Mouse (Mus musculus) testis, adult 2 months (tissue): ENCODE measurements around the gene Usp12. TPM values are rescaled to one million over a fixed set of nuclear protein-coding genes. Genes with fewer than 3 reads are reported as not detected.

Source experiments
- H3K27ac ChIP-seq: fragments of 200-500 bp; 2 replicates; pipeline ENCODE4 v1.5.1; 2012; ENCODE audit warnings: low read depth, low read length; ENCODE audit not compliant: control insufficient read depth, insufficient read depth
- H3K27me3 ChIP-seq: fragments of 200-500 bp; 2 replicates; pipeline ENCODE4 v1.6.1; 2012; ENCODE audit warnings: mild to moderate bottlenecking, low read length, moderate library complexity; ENCODE audit not compliant: control insufficient read depth, insufficient read depth
- H3K36me3 ChIP-seq: fragments of 200-500 bp; 2 replicates; pipeline ENCODE4 v1.6.1; 2012; ENCODE audit warnings: mild to moderate bottlenecking, low read length; ENCODE audit not compliant: control insufficient read depth, insufficient read depth
- H3K4me1 ChIP-seq: fragments of 200-500 bp; 2 replicates; pipeline ENCODE4 v1.6.1; 2012; ENCODE audit warnings: low read length; ENCODE audit not compliant: control insufficient read depth, insufficient read depth
- H3K4me3 ChIP-seq: fragments of 200-500 bp; 2 replicates; pipeline ENCODE4 v1.5.1; 2012; ENCODE audit warnings: low read depth, mild to moderate bottlenecking, low read length, moderate library complexity, mixed read lengths; ENCODE audit not compliant: control insufficient read depth
- CTCF ChIP-seq: fragments of 200-500 bp; IDR thresholded peaks from 2 replicates; pipeline ENCODE4 v1.5.1; 2012; ENCODE audit warnings: low read depth, mild to moderate bottlenecking, inconsistent platforms, low read length, moderate library complexity; ENCODE audit not compliant: control insufficient read depth, insufficient read depth, insufficient replicate concordance
- POLR2A ChIP-seq: fragments of 200-500 bp; IDR thresholded peaks from 2 replicates; pipeline ENCODE4 v1.6.1; 2012; ENCODE audit warnings: low read depth, mild to moderate bottlenecking, inconsistent platforms, low read length, moderate library complexity; ENCODE audit not compliant: control insufficient read depth
- polyA plus RNA-seq: library from polyadenylated mRNA; depleted of rRNA; stranded (reverse); fragments of >200 nt; gene quantifications from 2 replicates; pipeline ENCODE4 v1.2.3, GENCODE M21; 2012; rRNA removed

Gene Usp12
- polyA plus RNA-seq, result 23.7 and 27.7 TPM in 2 replicates

- H3K27me3 ChIP-seq, result no peaks in the 10 kb centered on the region
- peak; percentile 75 for TF ChIP-seq POLR2A
- no peak for TF ChIP-seq CTCF
- peak within 1 kb of the TSS; percentile 97 for H3K4me3 ChIP-seq
- H3K4me1 ChIP-seq, result peaks cover 5% of the 10 kb centered on the region
- no peaks in the 10 kb centered on the region for H3K36me3 ChIP-seq
- H3K27ac ChIP-seq, result peak within 1 kb of the TSS; percentile 81
These were observed at the start of gene Usp12 for GRCm38 (mm10) chr5:146794853-146795252. Gene Usp12 (minus strand): TSS chr5:146795006.

GRCm38 (mm10) chr5:146844301-146844941, 49.6 kb upstream of the Usp12 start:
- no peaks in the 10 kb centered on the region for H3K36me3 ChIP-seq
- no peak overlapping the region for H3K27ac ChIP-seq
- H3K27me3 ChIP-seq, result no peaks in the 10 kb centered on the region
- no peak for TF ChIP-seq CTCF
- TF ChIP-seq POLR2A, result no peak
- peak overlapping the region; percentile 52 for H3K4me3 ChIP-seq
- H3K4me1 ChIP-seq, result peaks cover 6% of the 10 kb centered on the region

GRCm38 (mm10) chr5:146841996-146842395, 47.2 kb upstream of the Usp12 start:
- no peak overlapping the region for H3K27ac ChIP-seq
- H3K4me1 ChIP-seq, result peaks cover 4% of the 10 kb centered on the region; the same call in 1 of the 2 replicates
- H3K36me3 ChIP-seq, result no peaks in the 10 kb centered on the region

GRCm38 (mm10) chr5:146841301-146841700, 46.5 kb upstream of the Usp12 start:
- no peaks in the 10 kb centered on the region for H3K27me3 ChIP-seq
- no peak overlapping the region for H3K4me3 ChIP-seq
- H3K27ac ChIP-seq, result no peak overlapping the region
- H3K36me3 ChIP-seq, result peaks cover 1% of the 10 kb centered on the region
- H3K4me1 ChIP-seq, result peaks cover 4% of the 10 kb centered on the region; the same call in 1 of the 2 replicates
- TF ChIP-seq POLR2A (no peak), CTCF (no peak)

More at GRCm38 (mm10) chr5:146841996-146842395, 47.2 kb upstream of the Usp12 start:
- Histone ChIP-seq H3K4me3 (no peak overlapping the region), H3K27me3 (no peaks in the 10 kb centered on the region)
- TF ChIP-seq POLR2A (no peak), CTCF (no peak)

- Histone ChIP-seq H3K27ac (no peak overlapping the region), H3K27me3 (no peaks in the 10 kb centered on the region), H3K4me1 (peaks cover 4% of the 10 kb centered on the region; the same call in 1 of the 2 replicates), H3K4me3 (no peak overlapping the region), H3K36me3 (peaks cover 2% of the 10 kb centered on the region)
- no peak for TF ChIP-seq CTCF
- TF ChIP-seq POLR2A, result no peak
These were observed 45.6 kb upstream of the Usp12 start for GRCm38 (mm10) chr5:146840422-146840821.

- no peak overlapping the region for H3K4me3 ChIP-seq
- H3K36me3 ChIP-seq, result peaks cover 2% of the 10 kb centered on the region
- TF ChIP-seq POLR2A (no peak), CTCF (no peak)
- peaks cover 1% of the 10 kb centered on the region; the same call in 1 of the 2 replicates for H3K4me1 ChIP-seq
- no peaks in the 10 kb centered on the region for H3K27me3 ChIP-seq
- no peak overlapping the region for H3K27ac ChIP-seq
These were observed 45.0 kb upstream of the Usp12 start for GRCm38 (mm10) chr5:146839760-146840159.

GRCm38 (mm10) chr5:146838836-146839648, 44.2 kb upstream of the Usp12 start:
- H3K27me3 ChIP-seq, result no peaks in the 10 kb centered on the region
- H3K4me1 ChIP-seq, result no peaks in the 10 kb centered on the region
- TF ChIP-seq POLR2A (no peak), CTCF (no peak)
- no peak overlapping the region for H3K27ac ChIP-seq
- H3K4me3 ChIP-seq, result no peak overlapping the region
- peaks cover 2% of the 10 kb centered on the region for H3K36me3 ChIP-seq
